Mouse (Mus musculus): ENCODE data around the gene Jam2.

DNA sequence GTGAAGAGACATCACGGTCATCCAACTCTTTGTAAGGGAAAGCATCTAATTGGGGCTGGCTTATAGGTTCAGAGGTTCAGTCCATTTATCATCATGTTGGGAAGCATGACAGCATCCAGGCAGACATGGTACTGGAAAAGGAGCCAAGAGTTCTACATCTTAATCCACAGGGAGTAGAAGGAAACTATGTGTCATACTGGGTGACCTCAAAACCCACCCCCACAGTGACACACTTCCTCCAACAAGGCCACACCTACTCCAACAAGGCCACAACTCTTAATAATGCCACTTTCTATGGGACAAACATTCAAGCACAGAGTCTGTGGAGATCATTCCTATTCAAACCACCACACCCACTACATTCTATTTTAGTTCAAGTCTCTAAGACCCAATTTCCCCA lies 36.3 kb downstream of the Jam2 start:
- TF ChIP-seq POLR2A (IDR thresholded peaks at IDR 0.05; ENCODE audit: borderline replicate concordance, control insufficient read depth, low read depth, low read length) (no peak), CTCF (IDR thresholded peaks at IDR 0.05; ENCODE audit: control insufficient read depth, insufficient read depth, low read length) (no peak)
